Mouse (Mus musculus) adrenal gland, postnatal 36 days (tissue): ENCODE measurements around the gene Cgn. TPM values are rescaled to one million over a fixed set of nuclear protein-coding genes. Genes with fewer than 3 reads are reported as not detected.
A peak's percentile ranks its signal among the peaks of the same experiment; 100 is the strongest.

Source experiments
- DNase-seq, 2 experiments: peaks; one replicate each; pipeline ENCODE4 v3.0.0; 2021; ENCODE audit warnings: mixed read lengths in 1 of 2
- long read RNA-seq, 2 experiments: library from polyadenylated mRNA; stranded (forward); transcript quantifications; one replicate each; pipeline ENCODE4 v2.0.0; 2021; ENCODE audit warnings: borderline sequencing depth in 2 of 2
- total RNA-seq, 2 experiments: library from RNA; stranded (reverse); gene quantifications; 2 replicates each; pipeline ENCODE4 v1.2.3; 2021

Gene Cgn
- 1 to 10 TPM in 1 of 2 experiments, under 1 TPM in 1; 0.79 to 1.4 TPM for total RNA-seq
- long read RNA-seq, experiment 1 = 0 reads
- long read RNA-seq, experiment 2 = 0 reads

GRCm38 (mm10) chr3:94786367-94786835, at the start of gene Cgn:
Gene Cgn, minus strand, starts transcription at chr3:94786492.
- DNase-seq = peak; percentile 93 to 96

- no peak for DNase-seq
Measured at GRCm38 (mm10) chr3:94835396-94835795, 49.1 kb upstream of the Cgn start.

GRCm38 (mm10) chr3:94833358-94833757, 47.1 kb upstream of the Cgn start:
- DNase-seq = no peak

GRCm38 (mm10) chr3:94832701-94833100, 46.4 kb upstream of the Cgn start:
- DNase-seq = no peak

- no peak for DNase-seq
Measured at GRCm38 (mm10) chr3:94832100-94832499, 45.8 kb upstream of the Cgn start.

GRCm38 (mm10) chr3:94824110-94824509, 37.8 kb upstream of the Cgn start:
- no peak for DNase-seq

- DNase-seq = no peak
Measured at GRCm38 (mm10) chr3:94822082-94822481, 35.8 kb upstream of the Cgn start.

- peak; percentile 49 to 74 for DNase-seq
Measured at GRCm38 (mm10) chr3:94821008-94821638, 34.8 kb upstream of the Cgn start.

- no peak for DNase-seq
Measured at GRCm38 (mm10) chr3:94819452-94820425, 33.4 kb upstream of the Cgn start.

GRCm38 (mm10) chr3:94817731-94818130, 31.4 kb upstream of the Cgn start:
- DNase-seq = peak in 1 of 2 experiments; percentile 20

- DNase-seq = no peak
Measured at GRCm38 (mm10) chr3:94815603-94816002, 29.3 kb upstream of the Cgn start.

GRCm38 (mm10) chr3:94814663-94815062, 28.4 kb upstream of the Cgn start:
- no peak for DNase-seq

GRCm38 (mm10) chr3:94814063-94814462, 27.8 kb upstream of the Cgn start:
- no peak for DNase-seq

- peak; percentile 86 to 89 for DNase-seq
Measured at GRCm38 (mm10) chr3:94813651-94814050, 27.4 kb upstream of the Cgn start.

GRCm38 (mm10) chr3:94811628-94812027, 25.3 kb upstream of the Cgn start:
- peak; percentile 30 to 51 for DNase-seq

GRCm38 (mm10) chr3:94808296-94808695, 22.0 kb upstream of the Cgn start:
- DNase-seq = no peak

GRCm38 (mm10) chr3:94804976-94805375, 18.7 kb upstream of the Cgn start:
- DNase-seq = no peak

GRCm38 (mm10) chr3:94804146-94804545, 17.9 kb upstream of the Cgn start:
- DNase-seq = peak; percentile 42 to 43

GRCm38 (mm10) chr3:94796181-94796580, 9.9 kb upstream of the Cgn start:
- no peak for DNase-seq

- no peak for DNase-seq
Measured at GRCm38 (mm10) chr3:94795596-94796140, 9.4 kb upstream of the Cgn start.

- no peak for DNase-seq
Measured at GRCm38 (mm10) chr3:94794359-94794758, 8.1 kb upstream of the Cgn start.

- DNase-seq = no peak
Measured at GRCm38 (mm10) chr3:94793672-94794071, 7.4 kb upstream of the Cgn start.

GRCm38 (mm10) chr3:94792258-94792657, 6.0 kb upstream of the Cgn start:
- DNase-seq = no peak
